Mouse (Mus musculus): ENCODE measurements at regions not wholly inside any gene's neighbourhood (a gene's known extent, or its start where the extent isn't known, plus 50 kb on each side); places are given as distances from the start of the nearest gene placed in this dataset.

- in situ Hi-C loops (cut with MboI, MseI): no loop called here
These were observed 136.3 kb upstream of the Gm37988 start for GRCm38 (mm10) chr1:4671237-4672019.

GRCm38 (mm10) chr1:4672344-4672743, 135.3 kb upstream of the Gm37988 start:
- in situ Hi-C loops (cut with MboI, MseI): no loop called here

- in situ Hi-C loops (cut with MboI, MseI): no loop called here
These were observed 120.1 kb upstream of the Gm37988 start for GRCm38 (mm10) chr1:4687605-4688004.

GRCm38 (mm10) chr1:4689096-4689495, 118.6 kb upstream of the Gm37988 start:
- in situ Hi-C loops (cut with MboI, MseI): no loop called here

- in situ Hi-C loops (cut with MboI, MseI): no loop called here
These were observed 104.4 kb upstream of the Gm37988 start for GRCm38 (mm10) chr1:4703316-4703715.

GRCm38 (mm10) chr1:4706171-4706570, 101.5 kb upstream of the Gm37988 start:
- in situ Hi-C loops (cut with MboI, MseI): no loop called here

GRCm38 (mm10) chr1:4722333-4722931, 85.3 kb upstream of the Gm37988 start:
- in situ Hi-C loops (cut with MboI, MseI): no loop called here

Measured in T-helper 1 cell (primary cell).